Mouse (Mus musculus) small intestine, adult 2 months (tissue): ENCODE measurements around the gene Hist2h2be.
A peak's percentile ranks its signal among the peaks of the same experiment; 100 is the strongest.

Experiments used
- CTCF ChIP-seq: fragments of 200-500 bp; IDR thresholded peaks from 2 replicates; pipeline ENCODE4 v1.5.1; 2012; ENCODE audit warnings: low read depth, mild to moderate bottlenecking, control low read depth, inconsistent platforms, low read length, moderate library complexity, mixed read lengths; ENCODE audit not compliant: insufficient replicate concordance, insufficient read length; ENCODE audit errors: extremely low read depth
- POLR2A ChIP-seq: fragments of 200-500 bp; IDR thresholded peaks from 2 replicates; pipeline ENCODE4 v1.6.1; 2012; ENCODE audit warnings: low read depth, mild to moderate bottlenecking, control low read depth, inconsistent platforms, low read length, moderate library complexity

- TF ChIP-seq CTCF: no peak
- peak; percentile 19; the same call in 1 of the 2 replicates for TF ChIP-seq POLR2A
Measured at GRCm38 (mm10) chr3:96220765-96221639, at the start of gene Hist2h2be, which contains the start of gene Hist2h2ac.
